In genomic region chr9:65512520-65512919, GRCm38 (mm10) we compare ENCODE assay signal across 32 mouse cellular contexts. TPM values are rescaled to one million over a fixed set of nuclear protein-coding genes. Genes with fewer than 3 reads are reported as not detected.
DNase-seq lines count a peak whose midpoint lies in the region; ATAC-seq and TF ChIP-seq lines count a peak whose summit lies in the region.
"Had no signal": no experiment of that assay in that cellular context is flagged by ENCODE, and none has a peak within 500 bp of the region (broad histone marks: within the 10 kb centered on the region; RNA-seq: fewer than 3 reads in every experiment).

No protein-coding gene starts in this region.

- no peaks in the 10 kb centered on the region for H3K9me3 ChIP-seq in intestine, embryonic 15.5 days
- H3K9me3 ChIP-seq in intestine, postnatal 0 days (ENCODE audit: control insufficient read depth): no peaks in the 10 kb centered on the region
- no peaks in the 10 kb centered on the region for H3K9me3 ChIP-seq in stomach, embryonic 16.5 days (replicated peaks; ENCODE audit: control insufficient read depth, low read length)
- H3K9me3 ChIP-seq: embryonic facial prominence, embryonic 12.5 days; forebrain, embryonic 12.5 days; forebrain, embryonic 15.5 days; heart, embryonic 10.5 days; heart, embryonic 13.5 days; hindbrain, embryonic 10.5 days; hindbrain, embryonic 13.5 days had no signal

- intact Hi-C loops in heart, postnatal 25 days (cut with DNase I): no loop called here

- no peaks in the 10 kb centered on the region for H3K36me3 ChIP-seq in intestine, embryonic 15.5 days
- no peaks in the 10 kb centered on the region for H3K36me3 ChIP-seq in intestine, postnatal 0 days (ENCODE audit: control insufficient read depth, insufficient read depth)
- no peaks in the 10 kb centered on the region for H3K36me3 ChIP-seq in stomach, embryonic 16.5 days (ENCODE audit: control insufficient read depth, insufficient read depth, low read length)
- H3K36me3 ChIP-seq: embryonic facial prominence, embryonic 12.5 days; forebrain, embryonic 12.5 days; forebrain, embryonic 15.5 days; heart, embryonic 10.5 days; heart, embryonic 13.5 days; hindbrain, embryonic 10.5 days; hindbrain, embryonic 13.5 days had no signal

- H3K9ac ChIP-seq in intestine, embryonic 15.5 days: no peak overlapping the region
- no peak overlapping the region for H3K9ac ChIP-seq in intestine, postnatal 0 days (ENCODE audit: low read depth, low read length)
- no peak overlapping the region for H3K9ac ChIP-seq in stomach, embryonic 16.5 days (ENCODE audit: low read length)
- H3K9ac ChIP-seq: embryonic facial prominence, embryonic 12.5 days; forebrain, embryonic 12.5 days; forebrain, embryonic 15.5 days; heart, embryonic 13.5 days; hindbrain, embryonic 13.5 days had no signal

- H3K4me3 ChIP-seq in intestine, embryonic 15.5 days (replicated peaks): no peak overlapping the region
- H3K4me3 ChIP-seq in intestine, postnatal 0 days (ENCODE audit: low read depth, low read length): no peak overlapping the region
- no peak overlapping the region for H3K4me3 ChIP-seq in stomach, embryonic 16.5 days (replicated peaks; ENCODE audit: low read length)
- H3K4me3 ChIP-seq: embryonic facial prominence, embryonic 12.5 days; erythroblast, embryonic 14.5 days; forebrain, embryonic 12.5 days; forebrain, embryonic 15.5 days; heart, adult 2 months; heart, embryonic 10.5 days; heart, embryonic 13.5 days; hindbrain, embryonic 10.5 days; hindbrain, embryonic 13.5 days had no signal

- WGBS in intestine, embryonic 15.5 days: 63% methylated on average over 3 of the region's 3 CpGs
- WGBS in intestine, postnatal 0 days: 46% methylated on average over 3 of the region's 3 CpGs
- WGBS in stomach, embryonic 16.5 days: 50% methylated on average over 3 of the region's 3 CpGs

- H3K27ac ChIP-seq in intestine, embryonic 15.5 days: no peak overlapping the region
- H3K27ac ChIP-seq in intestine, postnatal 0 days (ENCODE audit: low read depth, low read length): no peak overlapping the region
- H3K27ac ChIP-seq in stomach, embryonic 16.5 days (ENCODE audit: low read length): no peak overlapping the region
- H3K27ac ChIP-seq: embryonic facial prominence, embryonic 12.5 days; forebrain, embryonic 12.5 days; forebrain, embryonic 15.5 days; heart, adult 2 months; heart, embryonic 10.5 days; heart, embryonic 13.5 days; hindbrain, embryonic 10.5 days; hindbrain, embryonic 13.5 days had no signal

- no peaks in the 10 kb centered on the region for H3K27me3 ChIP-seq in intestine, embryonic 15.5 days (replicated peaks)
- H3K27me3 ChIP-seq in intestine, postnatal 0 days (replicated peaks; ENCODE audit: control insufficient read depth, insufficient read depth, low read length): no peaks in the 10 kb centered on the region
- H3K27me3 ChIP-seq in stomach, embryonic 16.5 days (ENCODE audit: control insufficient read depth, insufficient read depth, low read length): no peaks in the 10 kb centered on the region
- H3K27me3 ChIP-seq: embryonic facial prominence, embryonic 12.5 days; forebrain, embryonic 12.5 days; forebrain, embryonic 15.5 days; hindbrain, embryonic 13.5 days had no signal

- DNase-seq in urinary bladder, postnatal 14 days (ENCODE audit: low spot score): peak; percentile 73
- no peak for DNase-seq in urinary bladder, postnatal 10 days (ENCODE audit: low spot score)
- no peak for DNase-seq in heart, postnatal 25 days (ENCODE audit: low spot score)
- DNase-seq in left cerebral cortex, adult 9 months (ENCODE audit: low spot score in 2 of 2): no peak
- DNase-seq in gastrocnemius, adult 8-10 months (ENCODE audit: low spot score in 2 of 2): no peak
- DNase-seq: adrenal gland, adult 8-10 months; adrenal gland, postnatal 25 days; cerebellum, adult 18-20 months; cerebellum, adult 9-10 months; cerebellum, postnatal 14 days; gastrocnemius, postnatal 10 days; gastrocnemius, postnatal 36 days; heart, adult 2 months; heart, postnatal 14 days had no signal

- peaks cover 5% of the 10 kb centered on the region; the same call in 1 of the 2 replicates for H3K4me1 ChIP-seq in intestine, embryonic 15.5 days (replicated peaks)
- H3K4me1 ChIP-seq in intestine, postnatal 0 days (replicated peaks; ENCODE audit: control insufficient read depth, insufficient read depth, low read length): no peaks in the 10 kb centered on the region
- H3K4me1 ChIP-seq in stomach, embryonic 16.5 days (ENCODE audit: control insufficient read depth, insufficient read depth, low read length): no peaks in the 10 kb centered on the region
- H3K4me1 ChIP-seq: embryonic facial prominence, embryonic 12.5 days had no signal

- no peak overlapping the region; the same call in 1 of the 2 replicates for H3K4me2 ChIP-seq in intestine, embryonic 15.5 days (replicated peaks)
- H3K4me2 ChIP-seq in intestine, postnatal 0 days (replicated peaks; ENCODE audit: low read depth): no peak overlapping the region
- H3K4me2 ChIP-seq in stomach, embryonic 16.5 days (ENCODE audit: low read depth, low read length): no peak overlapping the region
- H3K4me2 ChIP-seq: embryonic facial prominence, embryonic 12.5 days; forebrain, embryonic 12.5 days; forebrain, embryonic 15.5 days; heart, embryonic 13.5 days; hindbrain, embryonic 13.5 days had no signal

- ATAC-seq in intestine, embryonic 15.5 days: peak; percentile 74
- ATAC-seq in intestine, postnatal 0 days: peak; percentile 45; the same call in 1 of the 2 replicates
- peak; percentile 43 for ATAC-seq in stomach, embryonic 16.5 days (ENCODE audit: insufficient read depth, low FRiP score)
- ATAC-seq: activated CD4-positive, CD25-positive, alpha-beta regulatory T cell, adult 4 months; CD4-positive, CD25-positive, alpha-beta regulatory T cell, adult 4 months; forebrain, embryonic 15.5 days; hindbrain, embryonic 16.5 days had no signal

- TF ChIP-seq CTCF in intestine, postnatal 0 days (IDR thresholded peaks at IDR 0.05; ENCODE audit: low read depth): no peak

RNA-seq across cellular contexts. Expression of gene Ankdd1a, which starts 7.5 kb away (rescaled TPM):
- not detected in 2 replicates for polyA plus RNA-seq in intestine, embryonic 15.5 days (2015; fragmentation: Nextera tagmentation; extraction: Ambion mirVana)
- polyA plus RNA-seq in intestine, postnatal 0 days (2015; fragmentation: Nextera tagmentation; extraction: Ambion mirVana): not detected in 2 replicates
- 0.19 and 0.65 TPM in 2 replicates for polyA plus RNA-seq in stomach, embryonic 16.5 days (2015; fragmentation: Nextera tagmentation; extraction: Ambion mirVana)
- not detected for total RNA-seq in heart, postnatal 25 days (2021)
- not detected for total RNA-seq in gastrocnemius, adult 8-10 months (2022)
- total RNA-seq: gastrocnemius, postnatal 10 days; gastrocnemius, postnatal 36 days; granulocyte monocyte progenitor cell, adult 5-6 weeks; heart, adult 2 months; heart, postnatal 14 days; MEL had no signal
- polyA plus RNA-seq: C2C12; embryonic facial prominence, embryonic 12.5 days; erythroblast, embryonic 14.5 days; heart, adult 2 months; heart, embryonic 10.5 days; heart, embryonic 13.5 days; heart, embryonic 16.5 days; hindbrain, embryonic 10.5 days had no signal

RNA-seq across cellular contexts. Expression of gene Spg21, which starts 51.8 kb away (rescaled TPM):
- polyA plus RNA-seq in intestine, embryonic 15.5 days (2015; fragmentation: Nextera tagmentation; extraction: Ambion mirVana): 90.2 and 102 TPM in 2 replicates
- 85.8 and 86.3 TPM in 2 replicates for polyA plus RNA-seq in intestine, postnatal 0 days (2015; fragmentation: Nextera tagmentation; extraction: Ambion mirVana)
- polyA plus RNA-seq in stomach, embryonic 16.5 days (2015; fragmentation: Nextera tagmentation; extraction: Ambion mirVana): 82.4 and 95.8 TPM in 2 replicates
- total RNA-seq in heart, postnatal 25 days (2021): 10 to 100 TPM; 10.6 to 13.1 TPM
- 10 to 100 TPM in 1 of 4 experiments, 1 to 10 TPM in 3; 5.8 to 15.8 (median 7.6) TPM for total RNA-seq in gastrocnemius, adult 8-10 months (2022)
